In genomic region chr11:114662746-114663362, GRCm38 (mm10) we compare ENCODE assay signal across 9 mouse cellular contexts. TPM values are rescaled to one million over a fixed set of nuclear protein-coding genes. Genes with fewer than 3 reads are reported as not detected.
DNase-seq lines count a peak whose midpoint lies in the region; ATAC-seq and TF ChIP-seq lines count a peak whose summit lies in the region.
"Had no signal": no experiment of that assay in that cellular context is flagged by ENCODE, and none has a peak within 500 bp of the region (broad histone marks: within the 10 kb centered on the region; RNA-seq: fewer than 3 reads in every experiment).

No protein-coding gene starts in this region.

- no peak overlapping the region for H3K4me3 ChIP-seq in left cerebral cortex, adult 2 months
- no peak overlapping the region for H3K4me3 ChIP-seq in G1E (ENCODE audit: low read depth, low read length)
- H3K4me3 ChIP-seq in liver, embryonic 14.5 days (ENCODE audit: insufficient read depth in 1 of 2, low read depth in 2 of 2, low read length in 2 of 2), result no peak overlapping the region
- H3K4me3 ChIP-seq: limb, embryonic 15.5 days had no signal

- no peaks in the 10 kb centered on the region; the same call in 1 of the 2 replicates for H3K4me1 ChIP-seq in G1E (ENCODE audit: insufficient read depth, low read depth, low read length)
- peaks cover 0 to 3% of the 10 kb centered on the region in 2 experiments; a peak in 1 of 4 replicates for H3K4me1 ChIP-seq in liver, embryonic 14.5 days (replicated peaks; ENCODE audit: control insufficient read depth in 2 of 2, insufficient read depth in 2 of 2, low read length in 1 of 2)
- H3K4me1 ChIP-seq: limb, embryonic 15.5 days had no signal

- peaks cover 9% of the 10 kb centered on the region for H3K9me3 ChIP-seq in G1E (replicated peaks)
- H3K9me3 ChIP-seq in liver, embryonic 14.5 days (ENCODE audit: control insufficient read depth, low read length), result no peaks in the 10 kb centered on the region
- H3K9me3 ChIP-seq: limb, embryonic 15.5 days had no signal

- H3K9ac ChIP-seq in liver, embryonic 14.5 days (replicated peaks), result no peak overlapping the region
- H3K9ac ChIP-seq: limb, embryonic 15.5 days had no signal

- no peak for TF ChIP-seq EP300 in liver, embryonic 14.5 days (IDR thresholded peaks at IDR 0.05; ENCODE audit: low read depth)

- H3K4me2 ChIP-seq in liver, embryonic 14.5 days (ENCODE audit: low read depth), result no peak overlapping the region
- H3K4me2 ChIP-seq: limb, embryonic 15.5 days had no signal

- peak; percentile 71 to 75 for DNase-seq in left cerebral cortex, adult 2 months (ENCODE audit: extremely low spot score in 1 of 2, low spot score in 2 of 2)
- DNase-seq in left cerebral cortex, adult 11 months (ENCODE audit: low spot score), result no peak
- DNase-seq in G1E (ENCODE audit: low spot score), result peak; percentile 37
- DNase-seq in cerebellum, adult 11-12 months, result peak; percentile 61
- DNase-seq in frontal cortex, postnatal 25 days (ENCODE audit: low spot score in 2 of 2), result peak; percentile 40 to 49
- DNase-seq in liver, embryonic 14.5 days (ENCODE audit: low read depth in 3 of 3, low spot score in 3 of 3), result no peak
- peak; percentile 74 for DNase-seq in right cerebral cortex, postnatal 14 days
- no peak for DNase-seq in ovary, postnatal 10 days (ENCODE audit: low spot score)

- TF ChIP-seq CTCF in left cerebral cortex, adult 2 months (IDR thresholded peaks at IDR 0.05), result peak; percentile 87
- TF ChIP-seq CTCF in G1E (IDR thresholded peaks at IDR 0.05; ENCODE audit: low read depth, low read length), result peak; percentile 72
- TF ChIP-seq CTCF in liver, embryonic 14.5 days (IDR thresholded peaks at IDR 0.05; ENCODE audit: low read depth), result peak; percentile 90

- no peak overlapping the region for H3K27ac ChIP-seq in left cerebral cortex, adult 2 months
- H3K27ac ChIP-seq in liver, embryonic 14.5 days, result no peak overlapping the region
- H3K27ac ChIP-seq: limb, embryonic 15.5 days had no signal

- peak; percentile 57; the same call in 1 of the 2 replicates for ATAC-seq in G1E (ENCODE audit: extremely low read depth, insufficient number of reproducible peaks, low FRiP score, poor library complexity, severe bottlenecking)
- ATAC-seq in liver, embryonic 14.5 days (ENCODE audit: insufficient read depth), result no peak

- WGBS in liver, embryonic 14.5 days (ENCODE audit: insufficient replicate concordance), result 24% methylated on average over 6 of the region's 6 CpGs

- intact Hi-C loops in left cerebral cortex, adult 2 months (cut with DNase I), result no loop called here

- H3K27me3 ChIP-seq in G1E (ENCODE audit: insufficient read depth, low read length), result peaks cover 11% of the 10 kb centered on the region
- no peaks in the 10 kb centered on the region for H3K27me3 ChIP-seq in liver, embryonic 14.5 days (ENCODE audit: control insufficient read depth, insufficient read depth, low read length)

- H3K36me3 ChIP-seq in G1E (replicated peaks), result no peaks in the 10 kb centered on the region
- no peaks in the 10 kb centered on the region for H3K36me3 ChIP-seq in liver, embryonic 14.5 days (replicated peaks; ENCODE audit: control insufficient read depth, insufficient read depth, low read depth)
- H3K36me3 ChIP-seq: limb, embryonic 15.5 days had no signal

RNA-seq across cellular contexts. Expression of gene Rpl38, which starts 5.5 kb away (rescaled TPM):
- 100 to 1,000 TPM; 817 to 866 TPM for total RNA-seq in left cerebral cortex, adult 2 months (2021)
- total RNA-seq in G1E (2014; fragmentation: Nextera tagmentation), result 841 and 875 TPM in 2 replicates
- total RNA-seq in G1E (2017), result 2,691 and 2,853 TPM in 2 replicates
- 272 and 420 TPM in 2 replicates for polyA plus RNA-seq in G1E (2012)
- 758 and 1,654 TPM in 2 replicates for polyA plus RNA-seq in liver, embryonic 14.5 days (2012; rRNA removed)
- 899 and 926 TPM in 2 replicates for polyA plus RNA-seq in liver, embryonic 14.5 days (2014; fragmentation: Nextera tagmentation; extraction: Ambion mirVana)

RNA-seq across cellular contexts. Expression of gene Ttyh2, which starts 12.4 kb away (rescaled TPM):
- 10 to 100 TPM; 18.5 to 18.6 TPM for total RNA-seq in left cerebral cortex, adult 2 months (2021)
- total RNA-seq in G1E (2014; fragmentation: Nextera tagmentation), result 0.38 and 0.87 TPM in 2 replicates
- 2.0 and 2.9 TPM in 2 replicates for total RNA-seq in G1E (2017)
- polyA plus RNA-seq in G1E (2012), result 0.47 and 0.74 TPM in 2 replicates
- 2.7 and 2.9 TPM in 2 replicates for polyA plus RNA-seq in liver, embryonic 14.5 days (2012; rRNA removed)
- polyA plus RNA-seq in liver, embryonic 14.5 days (2014; fragmentation: Nextera tagmentation; extraction: Ambion mirVana), result 6.4 and 6.5 TPM in 2 replicates

Comparison
In these comparisons a context has a peak if more than half of its experiments do, and no peak if none do; other contexts are left out.
1. DNase-seq: peak in left cerebral cortex, adult 2 months (2 of 2), G1E (single experiment), cerebellum, adult 11-12 months (single experiment), frontal cortex, postnatal 25 days (2 of 2) and right cerebral cortex, postnatal 14 days (single experiment); none in left cerebral cortex, adult 11 months (single experiment), liver, embryonic 14.5 days (0 of 3) and ovary, postnatal 10 days (single experiment).
2. RNA of gene Ttyh2, which starts 12.4 kb away (total RNA-seq): 18.5 to 18.6 TPM in left cerebral cortex, adult 2 months; 0.38 to 2.9 TPM in G1E; every median in the first group is over 4 times any median in the second.
3. Peak in every context shown above with its lines, with median percentiles within 50 percentile points of each other: CTCF ChIP-seq.